Mouse (Mus musculus) embryonic fibroblast, embryonic 13.5 days (primary cell): ENCODE measurements around the gene Ppp2ca. TPM values are rescaled to one million over a fixed set of nuclear protein-coding genes. Genes with fewer than 3 reads are reported as not detected.
"Not testable (repeated sequence)": the region's sequence is repeated elsewhere in the genome, so short reads cannot be mapped to it uniquely, and the experiment has no call there.

Experiments
- H3K27ac ChIP-seq: 2 replicates; pipeline ENCODE4 v1.5.1; 2012; ENCODE audit warnings: low read length, control low read depth, inconsistent platforms; ENCODE audit not compliant: insufficient read depth
- H3K4me1 ChIP-seq: 2 replicates; pipeline ENCODE4 v1.6.1; 2011; ENCODE audit warnings: low read length; ENCODE audit not compliant: control insufficient read depth, insufficient read depth
- H3K4me3 ChIP-seq: 2 replicates; pipeline ENCODE4 v1.5.1; 2011; ENCODE audit warnings: mild to moderate bottlenecking, control low read depth, low read length; ENCODE audit not compliant: insufficient read depth
- CTCF ChIP-seq: IDR thresholded peaks from 2 replicates; pipeline ENCODE4 v1.5.1; 2011; ENCODE audit warnings: mild to moderate bottlenecking, control low read depth, low read length, moderate library complexity, borderline replicate concordance; ENCODE audit not compliant: insufficient read depth
- POLR2A ChIP-seq: IDR thresholded peaks from 2 replicates; pipeline ENCODE4 v1.6.1; 2011; ENCODE audit warnings: low read depth, mild to moderate bottlenecking, control low read depth, low read length, moderate library complexity
- polyA plus RNA-seq: library from polyadenylated mRNA; stranded (reverse); fragments of >200 nt; gene quantifications from 2 replicates; pipeline ENCODE4 v1.2.4, GENCODE M21; 2011; ENCODE audit warnings: low read depth; ENCODE audit not compliant: missing spikeins, insufficient read length

Ppp2ca gene
- polyA plus RNA-seq, 1 experiment, result 82.4 TPM

GRCm38 (mm10) chr11:52129171-52129570, 30.7 kb downstream of the Ppp2ca start:
- Histone ChIP-seq H3K4me1 (peaks cover 8% of the 10 kb centered on the region), H3K27ac (no peak overlapping the region), H3K4me3 (no peak overlapping the region)
- TF ChIP-seq POLR2A, result no peak
- no peak for TF ChIP-seq CTCF

- TF ChIP-seq POLR2A, result no peak
- no peak for TF ChIP-seq CTCF
- peaks cover 8% of the 10 kb centered on the region for H3K4me1 ChIP-seq
- H3K27ac ChIP-seq, result no peak overlapping the region
- no peak overlapping the region for H3K4me3 ChIP-seq
Observed at GRCm38 (mm10) chr11:52129621-52130450, 31.4 kb downstream of the Ppp2ca start.

DNA sequence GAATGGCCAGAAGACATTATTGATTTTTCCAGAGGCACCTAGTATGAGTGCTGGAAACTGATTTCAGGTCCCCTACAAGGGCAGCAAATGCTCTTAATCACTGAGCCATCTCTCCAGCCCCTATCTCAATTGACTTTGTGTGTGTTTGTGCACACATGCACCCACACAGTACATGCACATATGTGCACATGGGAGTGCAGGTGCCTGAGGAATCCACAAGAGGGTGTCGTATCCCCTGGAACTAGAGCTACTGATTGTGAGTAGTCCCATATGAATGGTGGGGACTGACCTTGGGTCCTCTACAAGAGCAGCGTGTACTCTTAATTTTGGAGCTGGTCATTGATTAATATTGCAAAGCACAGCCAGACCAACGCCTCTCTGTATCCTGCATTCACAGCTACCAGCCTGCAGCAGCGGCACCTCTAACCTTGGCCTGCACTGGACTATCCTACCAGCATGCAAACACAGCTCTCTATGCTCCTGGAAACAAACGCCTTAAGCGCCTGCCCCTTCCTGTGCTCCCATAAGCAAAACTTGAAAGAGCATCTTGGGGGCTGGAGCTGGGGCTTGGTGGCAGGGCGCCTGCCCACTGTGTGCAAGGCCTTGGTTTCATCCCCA, 32.1 kb downstream of the Ppp2ca start:
- Histone ChIP-seq H3K27ac (no peak overlapping the region), H3K4me1 (peaks cover 8% of the 10 kb centered on the region), H3K4me3 (no peak overlapping the region)
- TF ChIP-seq POLR2A (no peak), CTCF (no peak)

DNA sequence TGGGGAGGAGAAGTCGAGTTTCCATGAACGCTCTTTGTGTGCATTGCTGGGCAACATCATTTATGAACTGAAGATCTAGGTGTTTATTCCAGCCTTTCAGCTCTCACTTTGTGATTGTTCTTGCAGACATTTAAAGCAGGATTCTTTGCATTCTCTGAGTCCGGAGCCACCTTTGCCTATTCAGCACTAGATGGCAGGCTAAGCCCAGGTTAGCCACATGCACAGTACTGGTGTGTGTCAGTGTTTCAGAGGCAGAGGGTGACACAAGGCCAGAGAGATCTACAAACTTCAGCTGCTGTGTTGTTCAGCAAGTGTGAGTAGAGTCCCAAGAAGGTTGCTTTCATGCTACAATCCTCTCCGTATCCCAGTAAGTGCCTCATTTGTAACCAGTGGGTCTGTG, 45.2 kb downstream of the Ppp2ca start:
- not testable (repeated sequence) for H3K27ac ChIP-seq, H3K4me1 ChIP-seq, H3K4me3 ChIP-seq
- TF ChIP-seq CTCF, result peak; percentile 76; the same call in 1 of the 2 replicates

DNA sequence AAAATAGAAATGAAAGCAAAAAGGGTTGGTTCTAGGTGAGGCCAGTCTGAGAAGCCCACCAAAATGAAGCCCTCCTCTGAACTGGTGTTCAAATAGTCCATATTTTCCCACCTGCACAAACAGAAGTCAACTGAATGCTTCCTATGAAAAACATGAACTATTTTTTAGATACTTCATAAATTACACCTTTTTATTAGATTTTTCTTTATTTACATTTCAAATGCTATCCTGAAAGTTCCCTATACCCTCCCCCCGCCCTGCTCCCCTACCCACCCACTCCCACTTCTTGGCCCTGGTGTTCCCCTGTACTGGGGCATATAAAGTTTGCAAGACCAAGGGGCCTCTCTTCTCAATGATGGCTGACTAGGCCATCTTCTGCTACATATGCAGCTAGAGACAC, 46.9 kb downstream of the Ppp2ca start, which contains the start of gene Olfr1373:
Gene Olfr1373, minus strand, starts transcription at position 101 of the 400 bp plus-strand sequence.
- not testable (repeated sequence) for H3K4me3 ChIP-seq, H3K4me1 ChIP-seq, H3K27ac ChIP-seq

- H3K4me3 ChIP-seq, result no peak overlapping the region
- H3K4me1 ChIP-seq, result no peaks in the 10 kb centered on the region
- no peak for TF ChIP-seq POLR2A
- TF ChIP-seq CTCF, result no peak
- no peak overlapping the region for H3K27ac ChIP-seq
Observed at GRCm38 (mm10) chr11:52163926-52164325, 65.4 kb downstream of the Ppp2ca start.

- Histone ChIP-seq H3K27ac (no peak overlapping the region), H3K4me1 (no peaks in the 10 kb centered on the region), H3K4me3 (no peak overlapping the region)
- TF ChIP-seq CTCF, result no peak
- TF ChIP-seq POLR2A, result no peak
Observed at GRCm38 (mm10) chr11:52167126-52167525, 68.6 kb downstream of the Ppp2ca start.

- not testable (repeated sequence) for H3K4me1 ChIP-seq, H3K27ac ChIP-seq
- peak overlapping the region; percentile 58 for H3K4me3 ChIP-seq
Observed at GRCm38 (mm10) chr11:52167901-52168302, 69.4 kb downstream of the Ppp2ca start.

DNA sequence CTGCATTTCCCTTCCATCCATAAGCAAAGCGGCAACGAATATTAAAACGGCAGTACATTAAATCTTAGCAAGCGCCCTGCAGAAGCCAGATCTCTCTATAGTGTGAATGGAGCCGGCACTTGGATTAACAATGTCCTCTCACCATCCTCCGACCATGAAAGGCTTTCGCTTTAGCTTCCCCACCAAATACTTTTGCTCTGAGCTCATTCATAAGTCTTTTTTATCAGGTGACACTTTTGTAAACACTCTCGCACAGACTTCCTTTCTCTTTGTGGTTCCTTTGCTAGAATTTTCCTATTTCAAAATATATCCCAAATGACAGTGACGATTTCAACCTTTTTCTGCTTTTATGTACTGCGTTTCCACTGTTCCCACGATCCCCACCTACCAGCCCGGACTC, 70.0 kb downstream of the Ppp2ca start:
- TF ChIP-seq CTCF (no peak), POLR2A (no peak)
- H3K4me3 ChIP-seq, result peak overlapping the region; percentile 58
- H3K27ac ChIP-seq, result no peak overlapping the region
- H3K4me1 ChIP-seq, result no peaks in the 10 kb centered on the region

Other genes with a start within 250 kb of the Ppp2ca start
- gene Jade2, start 241.0 kb upstream of the Ppp2ca start, polyA plus RNA-seq, result 3.7 and 5.8 TPM in 2 replicates
- gene Cdkn2aipnl, start 131.0 kb upstream of the Ppp2ca start, polyA plus RNA-seq, result 18.0 and 28.1 TPM in 2 replicates
- 165 and 168 TPM in 2 replicates for gene Ube2b, start 97.9 kb upstream of the Ppp2ca start, polyA plus RNA-seq
- 8.8 and 11.7 TPM in 2 replicates for gene Cdkl3, start 94.5 kb upstream of the Ppp2ca start, polyA plus RNA-seq
- gene Olfr1373, start 46.8 kb downstream of the Ppp2ca start, polyA plus RNA-seq, result not detected in 2 replicates
- not detected in 2 replicates for gene Olfr1371, start 115.3 kb downstream of the Ppp2ca start, polyA plus RNA-seq
- 311 TPM in 2 replicates for gene Skp1a, start 133.3 kb downstream of the Ppp2ca start, polyA plus RNA-seq
- 2.1 and 2.4 TPM in 2 replicates for gene Tcf7, start 184.3 kb downstream of the Ppp2ca start, polyA plus RNA-seq